Mouse (Mus musculus) liver (tissue): Measurements from ENCODE around the gene Ptgr1.

Experiments
- DNase-seq: peaks from one replicate; pipeline ENCODE4 v3.0.0-alpha.2; 2020; ENCODE audit warnings: mixed read lengths

Gene Ptgr1

GRCm38 (mm10) chr4:58990609-58991434 is 3.9 kb upstream of the Ptgr1 start:
- DNase-seq, result peak; percentile 26

- no peak for DNase-seq
Observed at GRCm38 (mm10) chr4:58989303-58989898, 2.5 kb upstream of the Ptgr1 start.

DNA sequence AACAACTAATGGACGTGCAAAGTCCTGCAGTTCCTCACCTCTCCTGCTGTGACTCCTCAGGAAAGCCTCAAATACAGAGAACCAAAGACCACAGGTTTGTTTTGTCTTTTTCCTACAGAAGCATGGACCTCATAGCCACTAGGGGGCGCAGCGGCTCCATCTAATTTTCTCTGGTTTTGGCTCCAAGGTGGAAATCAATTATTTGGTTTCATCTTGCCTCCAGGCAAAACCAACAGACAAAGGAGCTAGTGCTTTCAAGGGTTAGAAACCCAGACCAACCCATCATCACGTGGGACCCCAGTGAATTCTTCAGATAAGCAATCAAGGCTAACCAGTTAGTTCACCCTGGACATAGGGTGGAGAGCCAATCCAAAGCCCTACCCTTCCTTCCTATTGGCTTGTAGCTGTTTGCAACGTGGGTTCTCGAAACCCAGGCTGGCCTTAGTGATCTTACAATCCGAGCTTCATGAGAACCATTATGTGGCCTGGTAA is 1.7 kb downstream of the Ptgr1 start:
- DNase-seq, result peak; percentile 82

GRCm38 (mm10) chr4:58982806-58983205 is 4.1 kb downstream of the Ptgr1 start:
- no peak for DNase-seq

DNA sequence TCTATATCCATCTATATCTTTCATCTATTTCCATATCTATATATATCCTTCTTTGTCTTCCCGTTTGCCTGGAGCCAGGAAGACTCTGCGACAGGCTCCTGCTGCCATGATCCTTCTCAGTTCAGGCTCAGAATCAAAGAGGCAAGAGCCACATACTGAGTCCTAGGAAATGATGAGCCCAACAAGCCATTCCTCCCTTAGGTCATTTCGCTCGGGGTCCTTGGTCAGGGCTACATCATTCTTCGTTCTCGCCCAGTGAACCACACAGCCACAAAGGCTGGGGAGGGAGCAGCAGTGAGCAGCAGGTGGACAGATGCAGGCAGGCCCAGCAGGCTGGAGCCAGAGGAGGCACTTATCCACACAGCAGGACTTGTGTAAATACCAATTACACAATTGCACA is 5.5 kb downstream of the Ptgr1 start:
- DNase-seq, result no peak

GRCm38 (mm10) chr4:58975711-58976110 is 11.2 kb downstream of the Ptgr1 start:
- DNase-seq, result no peak

GRCm38 (mm10) chr4:58970678-58971077 is 16.2 kb downstream of the Ptgr1 start:
- DNase-seq, result peak; percentile 81

- DNase-seq, result no peak
Observed at GRCm38 (mm10) chr4:58965136-58965535, 21.8 kb downstream of the Ptgr1 start.

DNA sequence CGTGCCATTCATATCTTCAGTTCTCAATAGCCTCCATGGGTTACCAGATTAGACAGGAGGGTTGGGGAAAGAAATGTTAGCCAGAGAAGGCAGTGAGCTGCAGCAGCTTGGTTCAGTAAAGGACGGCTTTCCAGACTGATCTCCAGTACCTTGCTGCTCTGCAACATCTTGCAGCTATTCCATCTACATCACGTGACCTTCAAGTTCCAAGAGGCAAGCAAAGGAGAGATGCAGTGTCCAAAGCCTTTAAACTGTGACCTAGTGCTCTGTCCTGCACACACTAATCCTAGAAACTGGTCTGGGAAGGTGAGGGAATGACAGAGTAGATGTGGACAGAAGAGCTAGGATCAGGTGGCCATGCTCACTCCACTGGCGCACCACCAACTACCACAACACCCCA is 23.6 kb downstream of the Ptgr1 start:
- no peak for DNase-seq

DNA sequence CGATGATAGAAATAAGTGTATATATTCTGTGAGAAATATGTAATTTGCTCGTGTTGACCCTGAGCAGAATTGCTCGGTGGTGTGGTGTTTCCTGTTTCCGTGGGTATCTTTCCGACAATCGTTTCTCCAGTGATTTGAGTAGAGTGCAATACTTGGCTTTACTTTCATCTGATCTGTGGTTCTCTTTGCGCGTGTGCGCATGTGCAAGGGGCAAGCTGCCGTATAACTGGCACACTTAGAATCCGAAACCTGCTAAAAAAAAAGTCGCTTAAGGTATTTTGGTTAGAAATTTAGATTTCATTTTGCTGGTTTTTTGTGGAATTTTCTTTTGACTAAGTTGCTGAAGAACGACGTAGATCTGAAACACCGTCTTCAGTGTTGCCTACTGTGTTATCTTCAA is 25.2 kb downstream of the Ptgr1 start:
- DNase-seq, result no peak

DNA sequence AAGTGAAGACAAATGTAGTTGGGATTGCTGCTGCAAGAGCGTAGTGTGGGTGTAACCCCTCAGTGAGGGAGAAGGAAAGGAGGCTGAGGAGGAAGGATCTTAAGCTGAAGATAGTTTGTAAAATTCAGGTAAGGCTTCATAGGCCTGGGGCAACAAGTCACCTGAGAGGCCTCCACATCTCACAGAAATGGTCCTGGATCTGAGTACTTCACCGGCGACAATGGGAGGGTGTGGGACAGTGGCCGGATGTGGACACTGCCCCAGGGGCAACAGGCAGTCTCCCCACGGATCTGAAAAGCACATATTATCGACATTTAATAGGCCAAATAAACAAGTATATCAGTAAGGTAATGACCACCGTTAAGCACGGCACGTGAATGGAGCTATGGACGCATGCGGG is 34.3 kb downstream of the Ptgr1 start:
- DNase-seq, result no peak

- DNase-seq, result no peak
Observed at GRCm38 (mm10) chr4:58948391-58948790, 38.5 kb downstream of the Ptgr1 start.

- DNase-seq, result no peak
Observed at GRCm38 (mm10) chr4:58944695-58945094, 42.2 kb downstream of the Ptgr1 start.

DNA sequence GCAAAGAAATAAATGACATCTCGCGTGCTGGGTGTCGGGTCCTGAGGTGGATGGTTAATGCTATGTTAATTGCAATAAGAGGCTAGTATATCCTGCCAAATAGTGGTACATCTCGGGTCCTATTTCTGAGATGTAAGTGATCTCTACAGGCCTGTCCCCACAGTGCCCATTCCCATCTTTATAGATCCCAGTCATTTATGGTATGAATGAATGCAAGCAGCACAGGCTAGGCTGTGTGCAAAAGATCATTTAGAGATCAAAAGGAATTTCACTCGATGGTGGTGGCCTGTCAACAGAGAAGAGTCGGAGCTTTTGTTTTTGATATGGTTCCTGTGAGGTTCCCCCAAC is 42.7 kb downstream of the Ptgr1 start:
- DNase-seq, result no peak

DNA sequence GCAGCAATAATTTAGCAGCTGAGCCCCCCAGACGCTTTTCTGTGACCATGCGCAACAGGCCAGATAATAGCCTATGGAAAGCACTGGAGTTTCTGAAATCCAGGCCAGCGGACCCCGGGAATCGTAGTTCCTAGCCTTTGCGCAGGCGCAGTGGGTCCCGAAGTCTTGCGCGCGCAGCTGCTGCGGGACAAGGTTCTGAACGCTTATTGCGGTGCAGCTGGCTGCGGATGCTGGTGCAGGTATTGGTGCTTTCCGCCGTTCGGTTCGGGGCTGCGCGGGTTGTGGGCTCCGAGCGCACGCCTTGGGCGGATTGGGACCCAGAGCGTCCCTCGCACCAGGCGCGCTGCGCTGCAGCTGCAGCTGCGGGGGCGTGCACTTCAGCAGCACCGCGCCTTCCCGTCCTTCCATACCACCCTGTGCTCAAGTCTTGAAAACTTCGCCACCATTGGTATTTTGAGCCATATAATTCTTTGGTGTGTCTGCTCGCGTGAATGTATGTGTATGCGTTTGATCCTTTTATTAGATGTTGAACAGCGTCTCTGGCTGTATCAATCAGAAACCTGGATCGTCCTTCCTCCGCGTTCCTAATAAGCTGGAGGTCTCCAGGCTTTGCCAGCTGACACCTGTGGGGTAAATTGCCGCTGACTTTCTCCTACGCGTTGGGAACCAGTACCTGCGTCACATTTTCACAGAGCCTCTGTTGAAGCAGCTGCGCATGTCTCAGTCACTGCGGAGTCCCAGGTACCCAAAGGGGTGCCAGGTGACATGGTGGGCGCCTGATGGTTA is 43.3 kb downstream of the Ptgr1 start, which contains the start of gene Zkscan16:
Gene Zkscan16, plus strand, starts transcription at position 209 of the 786 bp plus-strand sequence.
- DNase-seq, result peak; percentile 79

DNA sequence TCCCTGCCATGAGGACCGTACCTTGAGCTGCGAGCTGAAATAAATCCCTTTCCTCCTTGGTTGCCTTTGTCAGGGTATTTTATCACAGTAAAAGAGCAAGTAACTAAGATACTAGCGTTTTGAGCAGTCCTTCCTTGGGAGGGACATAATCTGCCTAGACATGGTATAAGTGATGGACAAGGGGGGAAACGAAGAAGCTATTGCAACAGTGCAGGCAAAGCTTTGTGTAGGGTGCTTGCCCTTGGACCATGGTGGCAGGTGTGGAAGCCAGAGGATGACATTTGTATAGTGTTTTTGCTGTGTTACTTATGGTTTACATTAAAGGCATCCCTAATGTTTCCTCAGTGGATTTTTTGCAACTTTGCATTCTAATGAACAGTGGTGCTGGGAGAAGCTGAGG is 44.0 kb downstream of the Ptgr1 start:
- DNase-seq, result no peak

DNA sequence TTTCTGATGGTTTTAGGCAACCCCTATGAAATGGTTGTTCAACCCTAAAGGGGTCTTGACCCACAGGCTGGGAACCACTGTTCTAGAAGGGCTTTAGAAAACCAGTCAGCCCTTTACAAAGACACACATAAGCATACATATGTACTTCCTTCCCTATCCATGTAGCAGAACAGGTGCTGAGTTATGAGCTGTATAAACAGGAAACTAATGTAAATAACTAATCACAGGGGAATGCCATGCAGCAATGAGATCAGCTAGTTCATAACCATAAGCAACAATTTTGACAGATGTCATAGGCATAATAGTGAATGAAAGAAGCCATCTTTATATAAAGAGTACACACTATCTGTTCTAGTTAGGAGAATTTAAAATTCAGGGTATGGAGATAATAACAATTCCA is 45.3 kb downstream of the Ptgr1 start:
- DNase-seq, result no peak

DNA sequence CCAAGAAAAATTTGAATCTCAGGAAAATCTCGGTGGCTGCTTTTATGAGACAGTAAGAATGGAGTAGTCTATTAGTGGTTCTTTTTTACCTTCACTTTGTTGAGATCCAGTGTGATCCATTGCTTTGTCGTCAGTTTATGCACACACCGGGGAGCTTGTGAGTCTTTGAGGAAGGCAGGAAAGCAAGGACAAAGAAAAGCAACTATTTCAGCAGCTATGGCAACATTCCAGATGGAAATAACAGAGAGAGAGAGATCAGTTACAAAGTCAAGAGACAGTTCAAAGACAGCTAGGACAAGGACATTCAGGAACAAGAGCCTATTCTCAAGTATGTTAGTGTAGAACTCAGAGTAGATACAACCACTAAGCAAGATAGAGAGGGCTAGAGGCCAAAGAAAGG is 51.1 kb downstream of the Ptgr1 start:
- no peak for DNase-seq

DNA sequence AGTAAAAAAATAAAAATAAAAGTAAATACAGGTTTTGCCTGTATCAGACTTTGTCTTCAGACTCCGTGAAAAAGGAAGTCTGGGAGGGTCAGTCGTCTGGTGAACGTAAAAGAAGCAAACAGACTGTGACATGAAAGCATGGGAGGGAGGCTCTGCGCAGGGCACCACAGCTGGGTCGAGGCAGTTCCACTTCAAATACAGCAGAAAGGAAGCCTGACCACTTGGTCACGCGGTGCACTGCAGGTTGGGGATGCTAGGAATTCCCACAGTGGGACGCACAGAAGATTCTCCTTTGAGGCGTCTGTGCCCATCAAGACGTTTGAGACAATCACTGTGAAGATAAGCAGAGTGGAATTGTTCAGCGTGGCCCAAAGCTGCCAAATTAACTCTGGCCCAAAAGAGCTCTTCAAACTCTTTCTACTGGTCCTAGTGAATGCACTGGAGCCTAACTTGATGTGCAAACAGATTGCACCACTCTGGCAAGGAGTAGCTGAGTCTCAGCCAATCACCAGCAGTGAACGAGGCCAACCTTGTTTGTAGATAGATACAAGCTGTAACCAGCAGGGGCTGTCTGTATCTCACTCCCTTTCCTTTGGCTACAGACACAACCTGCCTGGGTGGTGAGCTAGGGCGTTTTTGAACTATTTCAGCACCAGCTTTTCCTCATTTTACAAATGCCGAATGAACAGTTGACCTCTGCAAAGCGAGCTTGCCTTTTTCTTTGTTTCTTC is 52.0 kb downstream of the Ptgr1 start:
- peak; percentile 34 for DNase-seq

DNA sequence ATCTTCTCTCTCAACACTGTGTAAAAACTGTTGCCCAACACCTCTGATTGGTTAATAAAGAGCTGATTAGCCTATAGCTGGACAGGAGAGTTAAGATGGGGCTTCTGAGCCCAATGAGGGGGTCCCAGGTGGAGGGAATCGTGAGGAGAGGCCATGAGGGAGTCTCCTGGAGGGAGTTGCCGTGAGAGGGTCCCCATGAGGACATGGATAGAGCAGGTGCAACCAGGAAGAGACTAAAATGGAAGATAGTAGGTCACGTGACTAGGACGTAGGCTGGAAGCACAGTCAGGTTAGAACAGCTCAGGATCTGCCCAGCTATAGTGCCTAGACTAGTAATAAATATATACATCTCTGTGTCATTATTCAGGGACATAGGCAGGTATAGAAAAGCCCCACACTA is 52.6 kb downstream of the Ptgr1 start:
- no peak for DNase-seq

DNA sequence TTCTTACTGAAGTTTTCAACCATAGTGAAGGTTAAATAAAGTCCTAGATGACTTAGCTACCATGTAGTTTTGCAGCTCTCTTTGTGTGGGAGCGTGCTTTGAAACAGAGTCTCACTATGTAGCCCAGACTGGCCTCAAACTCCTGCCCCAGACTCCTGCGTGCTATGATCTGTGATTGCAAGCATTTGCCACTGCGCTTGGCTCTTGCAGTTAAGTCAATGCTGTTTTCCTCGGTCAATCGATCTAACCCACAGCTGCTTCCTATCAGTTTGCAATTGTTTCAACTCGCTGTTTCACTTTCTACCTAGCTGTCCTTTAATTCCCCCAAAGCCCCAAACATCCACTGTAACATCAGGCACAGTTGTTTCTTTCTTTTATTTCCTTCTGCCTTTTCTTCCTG is 54.4 kb downstream of the Ptgr1 start:
- DNase-seq, result no peak

GRCm38 (mm10) chr4:58927661-58928060 is 59.3 kb downstream of the Ptgr1 start:
- peak; percentile 10 for DNase-seq

GRCm38 (mm10) chr4:58926120-58926519 is 60.8 kb downstream of the Ptgr1 start:
- DNase-seq, result no peak
